Mouse (Mus musculus): ENCODE measurements at regions not wholly inside any gene's neighbourhood (a gene's known extent, or its start where the extent isn't known, plus 50 kb on each side); places are given as distances from the start of the nearest gene placed in this dataset.

- no peaks in the 10 kb centered on the region for H3K9me3 ChIP-seq (replicated peaks; ENCODE audit: control insufficient read depth, low read length)
- H3K4me2 ChIP-seq (ENCODE audit: low read depth, low read length): no peak overlapping the region
- DNase-seq (ENCODE audit: low spot score): no peak
- no peaks in the 10 kb centered on the region for H3K27me3 ChIP-seq (ENCODE audit: control insufficient read depth, insufficient read depth, low read length)
- H3K4me3 ChIP-seq (ENCODE audit: low read depth, low read length): no peak overlapping the region
- H3K4me1 ChIP-seq (ENCODE audit: control insufficient read depth, insufficient read depth, low read length): no peaks in the 10 kb centered on the region
- H3K27ac ChIP-seq (replicated peaks; ENCODE audit: low read depth, low read length): no peak overlapping the region
- no peak overlapping the region for H3K9ac ChIP-seq (replicated peaks; ENCODE audit: low read length)
- no peaks in the 10 kb centered on the region for H3K36me3 ChIP-seq (replicated peaks; ENCODE audit: control insufficient read depth, insufficient read depth, low read depth, low read length)
- ATAC-seq (replicated peaks; ENCODE audit: insufficient number of reproducible peaks, low FRiP score, low TSS enrichment, low read depth): no peak
- WGBS: 85% methylated on average over 4 of the region's 4 CpGs
These were observed 303.3 kb downstream of the Nuak1 start for GRCm38 (mm10) chr10:84137019-84137658.

GRCm38 (mm10) chr10:84142741-84143454, 297.5 kb downstream of the Nuak1 start:
- Histone ChIP-seq H3K9ac (replicated peaks; ENCODE audit: low read length) (no peak overlapping the region), H3K27me3 (ENCODE audit: control insufficient read depth, insufficient read depth, low read length) (no peaks in the 10 kb centered on the region), H3K4me1 (ENCODE audit: control insufficient read depth, insufficient read depth, low read length) (0 out of 2 replicates have a peak, but pooled peaks cover 2% of the 10 kb centered on the region), H3K9me3 (replicated peaks; ENCODE audit: control insufficient read depth, low read length) (no peaks in the 10 kb centered on the region), H3K27ac (replicated peaks; ENCODE audit: low read depth, low read length) (no peak overlapping the region), H3K4me2 (ENCODE audit: low read depth, low read length) (no peak overlapping the region), H3K4me3 (ENCODE audit: low read depth, low read length) (no peak overlapping the region), H3K36me3 (replicated peaks; ENCODE audit: control insufficient read depth, insufficient read depth, low read depth, low read length) (no peaks in the 10 kb centered on the region)
- WGBS: 60% methylated on average over 8 of the region's 8 CpGs
- ATAC-seq (replicated peaks; ENCODE audit: insufficient number of reproducible peaks, low FRiP score, low TSS enrichment, low read depth) (no peak), DNase-seq (ENCODE audit: low spot score) (peak; percentile 60)

- WGBS: 47% methylated on average over 5 of the region's 5 CpGs
- ATAC-seq (replicated peaks; ENCODE audit: insufficient number of reproducible peaks, low FRiP score, low TSS enrichment, low read depth) (no peak), DNase-seq (ENCODE audit: low spot score) (peak; percentile 36)
- Histone ChIP-seq H3K9me3 (replicated peaks; ENCODE audit: control insufficient read depth, low read length) (no peaks in the 10 kb centered on the region), H3K27ac (replicated peaks; ENCODE audit: low read depth, low read length) (no peak overlapping the region), H3K36me3 (replicated peaks; ENCODE audit: control insufficient read depth, insufficient read depth, low read depth, low read length) (no peaks in the 10 kb centered on the region), H3K4me2 (ENCODE audit: low read depth, low read length) (no peak overlapping the region), H3K9ac (replicated peaks; ENCODE audit: low read length) (no peak overlapping the region), H3K4me3 (ENCODE audit: low read depth, low read length) (no peak overlapping the region), H3K4me1 (ENCODE audit: control insufficient read depth, insufficient read depth, low read length) (0 out of 2 replicates have a peak, but pooled peaks cover 2% of the 10 kb centered on the region), H3K27me3 (ENCODE audit: control insufficient read depth, insufficient read depth, low read length) (no peaks in the 10 kb centered on the region)
These were observed 296.6 kb downstream of the Nuak1 start for GRCm38 (mm10) chr10:84143674-84144343.

GRCm38 (mm10) chr10:84144344-84144687, 296.1 kb downstream of the Nuak1 start:
- no peaks in the 10 kb centered on the region for H3K36me3 ChIP-seq (replicated peaks; ENCODE audit: control insufficient read depth, insufficient read depth, low read depth, low read length)
- H3K4me1 ChIP-seq (ENCODE audit: control insufficient read depth, insufficient read depth, low read length): 0 out of 2 replicates have a peak, but pooled peaks cover 2% of the 10 kb centered on the region
- no peak overlapping the region for H3K27ac ChIP-seq (replicated peaks; ENCODE audit: low read depth, low read length)
- H3K27me3 ChIP-seq (ENCODE audit: control insufficient read depth, insufficient read depth, low read length): no peaks in the 10 kb centered on the region
- ATAC-seq (replicated peaks; ENCODE audit: insufficient number of reproducible peaks, low FRiP score, low TSS enrichment, low read depth) (no peak), DNase-seq (ENCODE audit: low spot score) (no peak)
- H3K4me2 ChIP-seq (ENCODE audit: low read depth, low read length): no peak overlapping the region
- no peak overlapping the region for H3K9ac ChIP-seq (replicated peaks; ENCODE audit: low read length)
- H3K4me3 ChIP-seq (ENCODE audit: low read depth, low read length): no peak overlapping the region
- no peaks in the 10 kb centered on the region for H3K9me3 ChIP-seq (replicated peaks; ENCODE audit: control insufficient read depth, low read length)

- H3K27me3 ChIP-seq (ENCODE audit: control insufficient read depth, insufficient read depth, low read length): no peaks in the 10 kb centered on the region
- ATAC-seq (replicated peaks; ENCODE audit: insufficient number of reproducible peaks, low FRiP score, low TSS enrichment, low read depth) (no peak), DNase-seq (ENCODE audit: low spot score) (no peak)
- no peak overlapping the region for H3K4me2 ChIP-seq (ENCODE audit: low read depth, low read length)
- no peaks in the 10 kb centered on the region for H3K36me3 ChIP-seq (replicated peaks; ENCODE audit: control insufficient read depth, insufficient read depth, low read depth, low read length)
- no peak overlapping the region for H3K27ac ChIP-seq (replicated peaks; ENCODE audit: low read depth, low read length)
- H3K9me3 ChIP-seq (replicated peaks; ENCODE audit: control insufficient read depth, low read length): no peaks in the 10 kb centered on the region
- no peak overlapping the region for H3K4me3 ChIP-seq (ENCODE audit: low read depth, low read length)
- no peak overlapping the region for H3K9ac ChIP-seq (replicated peaks; ENCODE audit: low read length)
- H3K4me1 ChIP-seq (ENCODE audit: control insufficient read depth, insufficient read depth, low read length): 0 out of 2 replicates have a peak, but pooled peaks cover 2% of the 10 kb centered on the region
- 73% methylated on average over 2 of the region's 2 CpGs for WGBS
These were observed 293.0 kb downstream of the Nuak1 start for GRCm38 (mm10) chr10:84147305-84147984.

- H3K27me3 ChIP-seq (ENCODE audit: control insufficient read depth, insufficient read depth, low read length): no peaks in the 10 kb centered on the region
- H3K9me3 ChIP-seq (replicated peaks; ENCODE audit: control insufficient read depth, low read length): no peaks in the 10 kb centered on the region
- ATAC-seq (replicated peaks; ENCODE audit: insufficient number of reproducible peaks, low FRiP score, low TSS enrichment, low read depth) (no peak), DNase-seq (ENCODE audit: low spot score) (no peak)
- H3K9ac ChIP-seq (replicated peaks; ENCODE audit: low read length): no peak overlapping the region
- WGBS: 79% methylated on average over 4 of the region's 4 CpGs
- H3K4me3 ChIP-seq (ENCODE audit: low read depth, low read length): no peak overlapping the region
- H3K4me2 ChIP-seq (ENCODE audit: low read depth, low read length): no peak overlapping the region
- H3K36me3 ChIP-seq (replicated peaks; ENCODE audit: control insufficient read depth, insufficient read depth, low read depth, low read length): no peaks in the 10 kb centered on the region
- H3K4me1 ChIP-seq (ENCODE audit: control insufficient read depth, insufficient read depth, low read length): no peaks in the 10 kb centered on the region
- H3K27ac ChIP-seq (replicated peaks; ENCODE audit: low read depth, low read length): no peak overlapping the region
These were observed 276.6 kb downstream of the Nuak1 start for GRCm38 (mm10) chr10:84163752-84164151.

- Histone ChIP-seq H3K36me3 (replicated peaks; ENCODE audit: control insufficient read depth, insufficient read depth, low read depth, low read length) (no peaks in the 10 kb centered on the region), H3K27me3 (ENCODE audit: control insufficient read depth, insufficient read depth, low read length) (no peaks in the 10 kb centered on the region), H3K4me2 (ENCODE audit: low read depth, low read length) (no peak overlapping the region), H3K4me3 (ENCODE audit: low read depth, low read length) (no peak overlapping the region), H3K9me3 (replicated peaks; ENCODE audit: control insufficient read depth, low read length) (no peaks in the 10 kb centered on the region), H3K27ac (replicated peaks; ENCODE audit: low read depth, low read length) (no peak overlapping the region), H3K9ac (replicated peaks; ENCODE audit: low read length) (no peak overlapping the region), H3K4me1 (ENCODE audit: control insufficient read depth, insufficient read depth, low read length) (no peaks in the 10 kb centered on the region)
- DNase-seq (ENCODE audit: low spot score): no peak
- no peak for ATAC-seq (replicated peaks; ENCODE audit: insufficient number of reproducible peaks, low FRiP score, low TSS enrichment, low read depth)
- WGBS: 71% methylated on average over 10 of the region's 10 CpGs
These were observed 274.4 kb downstream of the Nuak1 start for GRCm38 (mm10) chr10:84165832-84166567.

Measured in embryonic facial prominence, embryonic 11.5 days (tissue).